8 mouse cellular contexts compared by ENCODE assay signal in the genomic region with DNA sequence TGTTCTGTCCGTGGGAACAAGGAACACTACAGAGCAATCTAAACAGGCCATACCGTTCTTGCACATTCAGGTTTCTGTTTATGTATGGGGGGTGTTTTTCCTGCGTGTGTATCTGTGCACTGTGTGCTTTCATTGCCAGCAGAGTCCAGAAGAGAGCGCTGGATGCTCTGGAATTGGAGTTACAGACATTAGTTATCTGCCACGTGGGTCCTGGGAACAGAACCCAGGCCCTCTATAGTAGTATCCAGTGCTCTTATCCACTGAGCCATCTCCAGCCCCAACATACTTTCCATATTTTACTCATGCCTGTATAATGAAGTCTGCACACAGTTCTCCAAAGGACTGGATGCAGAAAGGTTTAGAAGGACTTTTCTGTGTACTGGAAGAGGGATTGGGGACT. TPM values are rescaled to one million over a fixed set of nuclear protein-coding genes. Genes with fewer than 3 reads are reported as not detected.
DNase-seq lines count a peak whose midpoint lies in the region; ATAC-seq and TF ChIP-seq lines count a peak whose summit lies in the region.

No protein-coding gene starts in this region.

- peak overlapping the region; percentile 67 for H3K4me2 ChIP-seq in embryonic facial prominence, embryonic 14.5 days (ENCODE audit: low read depth, low read length)
- H3K4me2 ChIP-seq in intestine, postnatal 0 days (replicated peaks; ENCODE audit: low read depth) = peak overlapping the region; percentile 99
- H3K4me2 ChIP-seq in neural tube, embryonic 13.5 days = peak overlapping the region; percentile 82

- ATAC-seq in embryonic facial prominence, embryonic 14.5 days (ENCODE audit: low read depth) = no peak; the same call in 1 of the 2 replicates
- ATAC-seq in intestine, postnatal 0 days = no peak; the same call in 1 of the 2 replicates
- peak; percentile 17; the same call in 1 of the 2 replicates for ATAC-seq in neural tube, embryonic 13.5 days (ENCODE audit: low read depth)

- no peak for TF ChIP-seq CTCF in lung, adult 2 months (IDR thresholded peaks at IDR 0.05; ENCODE audit: insufficient read depth, low read length)
- TF ChIP-seq CTCF in intestine, postnatal 0 days (IDR thresholded peaks at IDR 0.05; ENCODE audit: low read depth) = peak; percentile 26; the same call in 1 of the 2 replicates

- H3K36me3 ChIP-seq in embryonic facial prominence, embryonic 14.5 days (ENCODE audit: control insufficient read depth, insufficient read depth, low read length) = no peaks in the 10 kb centered on the region
- H3K36me3 ChIP-seq in intestine, postnatal 0 days (ENCODE audit: control insufficient read depth, insufficient read depth) = 0 out of 2 replicates have a peak, but pooled peaks cover 4% of the 10 kb centered on the region
- H3K36me3 ChIP-seq in neural tube, embryonic 13.5 days = no peaks in the 10 kb centered on the region

- H3K4me1 ChIP-seq in lung, adult 2 months (ENCODE audit: control insufficient read depth, insufficient read depth, low read length) = no peaks in the 10 kb centered on the region
- peaks cover 4% of the 10 kb centered on the region; the same call in 1 of the 2 replicates for H3K4me1 ChIP-seq in embryonic facial prominence, embryonic 14.5 days (ENCODE audit: control insufficient read depth, insufficient read depth, low read length)
- H3K4me1 ChIP-seq in intestine, postnatal 0 days (replicated peaks; ENCODE audit: control insufficient read depth, insufficient read depth, low read length) = no peaks in the 10 kb centered on the region; the same call in 1 of the 2 replicates
- peaks cover 18% of the 10 kb centered on the region for H3K4me1 ChIP-seq in neural tube, embryonic 13.5 days (replicated peaks)

- DNase-seq in lung, adult 2 months = no peak
- DNase-seq in lung, postnatal 36 days = no peak
- no peak for DNase-seq in embryonic facial prominence, embryonic 14.5 days (ENCODE audit: low spot score)
- DNase-seq in adrenal gland, postnatal 4 days (ENCODE audit: low spot score in 2 of 2) = no peak
- DNase-seq in Muller cell, postnatal 12 days (ENCODE audit: inconsistent ontology term) = no peak
- DNase-seq in gastrocnemius, postnatal 14 days = no peak

- peak overlapping the region; percentile 68 for H3K4me3 ChIP-seq in lung, adult 2 months (replicated peaks; ENCODE audit: extremely low read depth, low read depth, low read length)
- H3K4me3 ChIP-seq in embryonic facial prominence, embryonic 14.5 days (ENCODE audit: low read depth, low read length) = peak overlapping the region; percentile 84
- H3K4me3 ChIP-seq in intestine, postnatal 0 days (ENCODE audit: low read depth, low read length) = peak overlapping the region; percentile 81
- peak overlapping the region; percentile 92 for H3K4me3 ChIP-seq in neural tube, embryonic 13.5 days

- peak overlapping the region; percentile 75 for H3K9ac ChIP-seq in embryonic facial prominence, embryonic 14.5 days (ENCODE audit: low read depth, low read length)
- peak overlapping the region; percentile 53; the same call in 1 of the 2 replicates for H3K9ac ChIP-seq in intestine, postnatal 0 days (ENCODE audit: low read depth, low read length)
- peak overlapping the region; percentile 89 for H3K9ac ChIP-seq in neural tube, embryonic 13.5 days

- 0 out of 2 replicates have a peak, but pooled peaks cover 5% of the 10 kb centered on the region for H3K9me3 ChIP-seq in embryonic facial prominence, embryonic 14.5 days (ENCODE audit: control insufficient read depth, low read length)
- H3K9me3 ChIP-seq in intestine, postnatal 0 days (ENCODE audit: control insufficient read depth) = no peaks in the 10 kb centered on the region
- H3K9me3 ChIP-seq in neural tube, embryonic 13.5 days = no peaks in the 10 kb centered on the region

- 1% methylated on average over 5 of the region's 5 CpGs for WGBS in lung, adult 2 months
- WGBS in embryonic facial prominence, embryonic 14.5 days = 2% methylated on average over 5 of the region's 5 CpGs
- 0% methylated on average over 5 of the region's 5 CpGs for WGBS in intestine, postnatal 0 days
- 0% methylated on average over 5 of the region's 5 CpGs for WGBS in neural tube, embryonic 13.5 days

- no peak overlapping the region for H3K27ac ChIP-seq in embryonic facial prominence, embryonic 14.5 days (replicated peaks; ENCODE audit: low read depth, low read length)
- H3K27ac ChIP-seq in intestine, postnatal 0 days (ENCODE audit: low read depth, low read length) = 0 out of 2 replicates have a peak overlapping the region, but pooled peaks have one; percentile 50
- H3K27ac ChIP-seq in neural tube, embryonic 13.5 days (replicated peaks) = peak overlapping the region; percentile 81

- H3K27me3 ChIP-seq in embryonic facial prominence, embryonic 14.5 days (replicated peaks; ENCODE audit: control insufficient read depth, insufficient read depth, low read length) = no peaks in the 10 kb centered on the region
- no peaks in the 10 kb centered on the region for H3K27me3 ChIP-seq in intestine, postnatal 0 days (replicated peaks; ENCODE audit: control insufficient read depth, insufficient read depth, low read length)
- peaks cover 4% of the 10 kb centered on the region for H3K27me3 ChIP-seq in neural tube, embryonic 13.5 days

- intact Hi-C loops in gastrocnemius, postnatal 14 days (cut with DNase I; ENCODE audit: low total_unique reads) = loop anchor here (10.0 kb wide), 1 partner anchor 101 kb away; no protein-coding TSS in a partner anchor

- TF ChIP-seq POLR2A in lung, adult 2 months (IDR thresholded peaks at IDR 0.05; ENCODE audit: borderline replicate concordance, extremely low read depth, low read depth, low read length) = no peak

RNA-seq across cellular contexts. Expression of gene Wrb, which starts 0.6 kb away (rescaled TPM):
- polyA plus RNA-seq in lung, adult 2 months (2012; rRNA removed) = 81.5 and 84.8 TPM in 2 replicates
- 61.3 and 63.0 TPM in 2 replicates for polyA plus RNA-seq in embryonic facial prominence, embryonic 14.5 days (2014; fragmentation: Nextera tagmentation; extraction: Ambion mirVana)
- polyA plus RNA-seq in intestine, postnatal 0 days (2015; fragmentation: Nextera tagmentation; extraction: Ambion mirVana) = 18.3 and 18.5 TPM in 2 replicates
- polyA plus RNA-seq in neural tube, embryonic 13.5 days (2015; fragmentation: Nextera tagmentation; extraction: Ambion mirVana) = 157 and 162 TPM in 2 replicates
- 10 to 100 TPM; 31.5 to 31.9 TPM for total RNA-seq in adrenal gland, postnatal 4 days (2021)
- total RNA-seq in gastrocnemius, postnatal 14 days (2021) = 1 to 10 TPM; 6.5 to 7.8 TPM

RNA-seq across cellular contexts. Expression of gene Hmgn1, which starts 18.3 kb away (rescaled TPM):
- 27.4 and 38.0 TPM in 2 replicates for polyA plus RNA-seq in lung, adult 2 months (2012; rRNA removed)
- 528 and 592 TPM in 2 replicates for polyA plus RNA-seq in embryonic facial prominence, embryonic 14.5 days (2014; fragmentation: Nextera tagmentation; extraction: Ambion mirVana)
- 200 and 202 TPM in 2 replicates for polyA plus RNA-seq in intestine, postnatal 0 days (2015; fragmentation: Nextera tagmentation; extraction: Ambion mirVana)
- 441 and 519 TPM in 2 replicates for polyA plus RNA-seq in neural tube, embryonic 13.5 days (2015; fragmentation: Nextera tagmentation; extraction: Ambion mirVana)
- total RNA-seq in adrenal gland, postnatal 4 days (2021) = 100 to 1,000 TPM; 270 to 285 TPM
- total RNA-seq in gastrocnemius, postnatal 14 days (2021) = 10 to 100 TPM; 34.2 to 66.6 TPM

RNA-seq across cellular contexts. Expression of gene Lca5l, which starts 46.3 kb away (rescaled TPM):
- 0.91 and 1.0 TPM in 2 replicates for polyA plus RNA-seq in lung, adult 2 months (2012; rRNA removed)
- polyA plus RNA-seq in embryonic facial prominence, embryonic 14.5 days (2014; fragmentation: Nextera tagmentation; extraction: Ambion mirVana) = 1.8 and 2.1 TPM in 2 replicates
- polyA plus RNA-seq in intestine, postnatal 0 days (2015; fragmentation: Nextera tagmentation; extraction: Ambion mirVana) = 0.44 and 0.59 TPM in 2 replicates
- 1.6 TPM in 2 replicates for polyA plus RNA-seq in neural tube, embryonic 13.5 days (2015; fragmentation: Nextera tagmentation; extraction: Ambion mirVana)
- total RNA-seq in adrenal gland, postnatal 4 days (2021) = 1 to 10 TPM; 3.2 to 4.4 TPM
- total RNA-seq in gastrocnemius, postnatal 14 days (2021) = 1 to 10 TPM in 1 of 2 experiments, under 1 TPM in 1; 0.84 to 1.0 TPM

RNA-seq across cellular contexts. Expression of gene Sh3bgr, which starts 54.4 kb away (rescaled TPM):
- 8.4 and 18.2 TPM in 2 replicates for polyA plus RNA-seq in lung, adult 2 months (2012; rRNA removed)
- polyA plus RNA-seq in embryonic facial prominence, embryonic 14.5 days (2014; fragmentation: Nextera tagmentation; extraction: Ambion mirVana) = 25.4 and 40.9 TPM in 2 replicates
- polyA plus RNA-seq in intestine, postnatal 0 days (2015; fragmentation: Nextera tagmentation; extraction: Ambion mirVana) = 25.6 and 28.0 TPM in 2 replicates
- polyA plus RNA-seq in neural tube, embryonic 13.5 days (2015; fragmentation: Nextera tagmentation; extraction: Ambion mirVana) = 3.0 and 4.6 TPM in 2 replicates
- total RNA-seq in adrenal gland, postnatal 4 days (2021) = 10 to 100 TPM in 1 of 2 experiments, 1 to 10 TPM in 1; 9.0 to 23.2 TPM
- total RNA-seq in gastrocnemius, postnatal 14 days (2021) = 1,000 to 10,000 TPM in 1 of 2 experiments, 100 to 1,000 TPM in 1; 977 to 1,012 TPM
